Mouse (Mus musculus) stomach, embryonic 16.5 days (tissue): ENCODE results near the gene Abr. TPM values are rescaled to one million over a fixed set of nuclear protein-coding genes. Genes with fewer than 3 reads are reported as not detected.

Experiments
- ATAC-seq: fragments of 200-750 bp; cut with Nextera tagmentation; 2 replicates; pipeline ENCODE4 v1.8.0; 2017; ENCODE audit warnings: moderate number of reproducible peaks, moderate TSS enrichment; ENCODE audit not compliant: insufficient read depth, low FRiP score
- H3K27ac ChIP-seq: fragments of 300-500 bp; sonication (generic); 2 replicates; pipeline ENCODE4 v1.5.1; 2014; ENCODE audit warnings: low read length
- H3K27me3 ChIP-seq: fragments of 300-500 bp; sonication (generic); 2 replicates; pipeline ENCODE4 v1.6.1; 2014; ENCODE audit warnings: low read length, control low read depth, mixed read lengths; ENCODE audit not compliant: control insufficient read depth, insufficient read depth
- H3K36me3 ChIP-seq: fragments of 300-500 bp; sonication (generic); 2 replicates; pipeline ENCODE4 v1.6.1; 2014; ENCODE audit warnings: low read length; ENCODE audit not compliant: control insufficient read depth, insufficient read depth
- H3K4me1 ChIP-seq: fragments of 300-500 bp; sonication (generic); 2 replicates; pipeline ENCODE4 v1.6.1; 2014; ENCODE audit warnings: low read length, control low read depth, mixed read lengths; ENCODE audit not compliant: control insufficient read depth, insufficient read depth
- H3K4me2 ChIP-seq: fragments of 300-500 bp; sonication (generic); 2 replicates; pipeline ENCODE4 v1.6.1; 2014; ENCODE audit warnings: low read depth, low read length, mixed read lengths
- H3K4me3 ChIP-seq: fragments of 300-500 bp; sonication (generic); replicated peaks from 2 replicates; pipeline ENCODE4 v1.5.1; 2014; ENCODE audit warnings: mild to moderate bottlenecking, low read length
- H3K9ac ChIP-seq: fragments of 300-500 bp; sonication (generic); 2 replicates; pipeline ENCODE4 v1.6.1; 2014; ENCODE audit warnings: low read length
- H3K9me3 ChIP-seq: fragments of 300-500 bp; sonication (generic); replicated peaks from 2 replicates; pipeline ENCODE4 v1.6.1; 2016; ENCODE audit warnings: low read length, control low read depth; ENCODE audit not compliant: control insufficient read depth
- WGBS: fragments of 180-500 bp; shearing (Covaris S2); extraction: QIAGEN DNeasy Blood & Tissue Kit; methylation state at CpG from one replicate; pipeline ENCODE4 v1.1.7; 2014; 5-methylcytosine and 5-hydroxymethylcytosine counted together
- polyA plus RNA-seq: library from polyadenylated mRNA; unstranded; fragments of >200 nt; fragmentation: Nextera tagmentation; extraction: Ambion mirVana; gene quantifications from 2 replicates; pipeline ENCODE4 v1.2.1, GENCODE M21; 2015

Abr gene
- polyA plus RNA-seq, 1 experiment from 2014 or later, result 28.8 TPM

DNA sequence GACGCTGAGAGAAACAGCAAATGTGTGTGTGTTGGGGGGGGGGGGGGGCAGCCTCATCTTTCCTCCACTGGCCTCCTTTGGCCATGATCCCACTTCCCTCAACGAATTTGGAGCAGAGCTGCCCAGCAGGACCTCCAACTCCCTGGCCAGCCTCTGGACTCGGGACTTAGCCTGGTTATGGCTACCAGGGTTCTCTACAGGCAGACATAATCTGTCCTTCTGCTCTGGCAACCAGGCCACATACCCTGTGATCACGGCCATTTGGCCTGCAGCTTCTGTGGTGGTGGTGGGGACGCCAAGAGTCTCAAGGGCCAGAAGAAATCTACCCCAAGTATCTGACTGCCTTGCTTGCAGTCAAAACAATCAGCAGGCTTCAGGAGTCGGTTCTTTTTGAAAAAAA lies 249.6 kb downstream of the Abr start:
- no peaks in the 10 kb centered on the region for H3K36me3 ChIP-seq
- H3K9ac ChIP-seq, result peak overlapping the region; percentile 51; the same call in 1 of the 2 replicates
- 32% methylated on average over 6 of the region's 6 CpGs for WGBS
- H3K4me1 ChIP-seq, result peaks cover 52% of the 10 kb centered on the region
- H3K4me3 ChIP-seq, result no peak overlapping the region
- no peak for ATAC-seq
- H3K27ac ChIP-seq, result peak overlapping the region; percentile 94
- no peaks in the 10 kb centered on the region for H3K27me3 ChIP-seq
- no peak overlapping the region for H3K4me2 ChIP-seq
- H3K9me3 ChIP-seq, result no peaks in the 10 kb centered on the region

DNA sequence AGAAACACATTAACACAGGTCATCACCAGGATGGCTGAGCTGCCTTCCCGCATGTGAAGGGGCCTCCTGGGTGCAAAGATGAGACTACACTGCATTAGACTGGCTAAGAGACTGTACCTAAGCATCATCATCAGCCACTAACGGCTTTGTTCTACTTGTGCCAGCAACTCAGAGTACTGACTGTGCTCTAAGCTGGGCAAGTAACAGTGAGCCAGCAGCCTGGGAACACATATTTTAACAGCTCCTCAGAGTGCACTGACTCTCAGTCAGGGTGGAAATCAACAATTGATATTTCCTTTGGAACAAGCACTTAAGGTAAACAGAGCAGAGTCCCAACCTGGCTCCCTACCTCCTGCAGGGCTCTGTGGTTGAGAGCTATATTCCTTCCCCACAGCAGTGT lies 250.0 kb downstream of the Abr start:
- Histone ChIP-seq H3K4me2 (no peak overlapping the region), H3K36me3 (no peaks in the 10 kb centered on the region), H3K27ac (peak overlapping the region; percentile 94), H3K4me3 (no peak overlapping the region), H3K27me3 (no peaks in the 10 kb centered on the region), H3K9me3 (no peaks in the 10 kb centered on the region), H3K4me1 (peaks cover 52% of the 10 kb centered on the region), H3K9ac (peak overlapping the region; percentile 51; the same call in 1 of the 2 replicates)
- 51% methylated on average over 2 of the region's 2 CpGs for WGBS
- no peak for ATAC-seq

GRCm38 (mm10) chr11:76370491-76370890 lies 251.6 kb downstream of the Abr start:
- Histone ChIP-seq H3K36me3 (no peaks in the 10 kb centered on the region), H3K9me3 (no peaks in the 10 kb centered on the region), H3K4me3 (no peak overlapping the region), H3K27me3 (no peaks in the 10 kb centered on the region), H3K27ac (0 out of 2 replicates have a peak overlapping the region, but pooled peaks have one; percentile 34), H3K4me2 (no peak overlapping the region), H3K4me1 (peaks cover 45% of the 10 kb centered on the region), H3K9ac (no peak overlapping the region)
- no peak for ATAC-seq

Other genes with a start within 250 kb of the Abr start
- gene Nxn, start 223.2 kb downstream of the Abr start, polyA plus RNA-seq, result 26.6 and 28.7 TPM in 2 replicates
- gene Timm22, start 215.4 kb downstream of the Abr start, polyA plus RNA-seq, result 76.1 and 94.9 TPM in 2 replicates
- gene Bhlha9, start 50.2 kb upstream of the Abr start, polyA plus RNA-seq, result not detected in 2 replicates
- gene Trarg1, start 57.5 kb upstream of the Abr start, polyA plus RNA-seq, result 0.75 and 0.94 TPM in 2 replicates
- 26.4 and 30.0 TPM in 2 replicates for gene Gosr1, start 141.3 kb upstream of the Abr start, polyA plus RNA-seq
- gene Cpd, start 224.7 kb upstream of the Abr start, polyA plus RNA-seq, result 10.2 and 10.5 TPM in 2 replicates